Mouse (Mus musculus): ENCODE data around the gene Akap13. TPM values are rescaled to one million over a fixed set of nuclear protein-coding genes. Genes with fewer than 3 reads are reported as not detected.
"Not testable (repeated sequence)": the region's sequence is repeated elsewhere in the genome, so short reads cannot be mapped to it uniquely, and the experiment has no call there.

Gene Akap13
- polyA plus RNA-seq, 1 experiment from 2014 or later, result 37.6 TPM

DNA sequence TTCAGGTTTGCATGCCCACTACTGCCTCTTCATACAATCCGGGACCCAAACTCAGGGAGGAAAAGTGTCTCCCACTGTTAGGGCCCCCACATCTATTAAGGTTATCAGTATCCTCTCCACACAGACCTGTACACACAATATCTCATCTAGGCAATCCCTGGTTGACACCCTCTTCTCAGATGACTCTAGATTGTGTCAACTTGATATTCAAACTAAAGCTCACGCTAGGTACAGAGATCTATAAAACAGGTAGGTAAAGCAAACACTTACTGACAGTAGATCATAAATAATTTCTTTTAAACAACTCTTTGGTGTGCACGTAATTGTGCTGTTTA, 333.4 kb downstream of the Akap13 start:
- H3K4me1 ChIP-seq, result peaks cover 25% of the 10 kb centered on the region
- H3K9me3 ChIP-seq; H3K27ac ChIP-seq; H3K27me3 ChIP-seq (ENCODE audit: insufficient read depth, poor library complexity, severe bottlenecking); H3K36me3 ChIP-seq; DNase-seq (ENCODE audit: low spot score); H3K4me3 ChIP-seq: not testable (repeated sequence)
- 77% methylated on average over 3 of the region's 3 CpGs for WGBS

DNA sequence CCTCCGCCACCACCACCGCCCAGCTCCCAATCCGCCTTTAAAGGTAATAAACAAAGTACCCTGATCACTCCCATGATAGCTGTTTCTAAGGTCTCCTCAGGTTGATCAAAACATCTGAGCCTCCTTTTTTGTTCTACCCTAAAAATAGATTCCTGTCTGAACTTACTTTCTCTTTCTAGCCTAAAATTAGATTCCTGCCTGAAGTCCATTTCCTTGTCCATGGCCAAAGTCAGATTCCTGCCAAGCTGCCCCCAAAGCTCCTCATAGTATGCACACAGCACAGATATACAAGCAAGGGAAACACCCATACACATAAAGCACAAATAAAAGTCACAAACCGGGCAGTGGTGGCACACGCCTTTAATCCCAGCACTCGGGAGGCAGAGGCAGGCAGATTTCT, 334.4 kb downstream of the Akap13 start:
- no peak for DNase-seq (ENCODE audit: low spot score)
- 94% methylated on average over 6 of the region's 6 CpGs for WGBS
- no peaks in the 10 kb centered on the region for H3K27me3 ChIP-seq (ENCODE audit: insufficient read depth, poor library complexity, severe bottlenecking)
- no peaks in the 10 kb centered on the region for H3K36me3 ChIP-seq
- no peak overlapping the region for H3K4me3 ChIP-seq
- H3K4me1 ChIP-seq, result peaks cover 25% of the 10 kb centered on the region
- H3K9me3 ChIP-seq, result no peaks in the 10 kb centered on the region
- no peak overlapping the region for H3K27ac ChIP-seq

DNA sequence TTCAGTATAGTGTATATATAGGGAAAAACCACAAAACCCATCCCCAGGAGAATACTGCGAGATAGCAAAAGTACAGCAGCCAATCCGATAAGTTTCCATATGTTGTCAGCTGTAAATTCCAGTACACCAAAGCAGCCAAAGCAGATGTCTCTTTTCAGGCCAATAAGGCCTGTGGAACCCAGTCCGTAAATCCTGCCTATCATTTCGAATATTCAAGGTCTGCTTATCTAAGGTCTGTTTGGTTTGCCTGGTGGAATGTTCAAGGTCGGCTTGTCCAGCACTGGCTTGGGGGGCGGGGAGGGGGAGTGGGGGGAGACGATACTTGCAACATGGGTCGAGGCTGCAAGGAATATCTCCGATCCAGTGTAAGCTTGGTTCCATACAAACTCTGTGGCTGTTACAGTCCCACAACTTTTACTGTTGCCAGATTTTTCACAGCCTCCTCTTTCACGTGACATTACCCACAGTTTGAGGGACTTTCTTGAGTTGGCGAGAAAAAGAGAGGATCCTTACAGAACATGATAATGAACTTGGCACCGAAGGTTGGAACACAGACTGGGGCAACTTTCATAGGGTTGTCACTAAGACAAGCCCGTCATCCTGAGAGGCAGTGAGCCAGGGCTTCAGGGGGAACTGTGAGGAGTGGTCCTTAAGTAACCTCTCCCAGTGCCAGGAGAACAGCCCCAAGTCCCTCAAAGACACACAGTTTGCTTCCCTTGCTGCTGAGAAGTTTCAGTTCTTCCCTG, 335.9 kb downstream of the Akap13 start:
- WGBS, result 53% methylated on average over 13 of the region's 13 CpGs
- DNase-seq (ENCODE audit: low spot score); H3K27ac ChIP-seq; H3K36me3 ChIP-seq; H3K27me3 ChIP-seq (ENCODE audit: insufficient read depth, poor library complexity, severe bottlenecking); H3K9me3 ChIP-seq; H3K4me3 ChIP-seq: not testable (repeated sequence)
- H3K4me1 ChIP-seq, result peaks cover 33% of the 10 kb centered on the region

DNA sequence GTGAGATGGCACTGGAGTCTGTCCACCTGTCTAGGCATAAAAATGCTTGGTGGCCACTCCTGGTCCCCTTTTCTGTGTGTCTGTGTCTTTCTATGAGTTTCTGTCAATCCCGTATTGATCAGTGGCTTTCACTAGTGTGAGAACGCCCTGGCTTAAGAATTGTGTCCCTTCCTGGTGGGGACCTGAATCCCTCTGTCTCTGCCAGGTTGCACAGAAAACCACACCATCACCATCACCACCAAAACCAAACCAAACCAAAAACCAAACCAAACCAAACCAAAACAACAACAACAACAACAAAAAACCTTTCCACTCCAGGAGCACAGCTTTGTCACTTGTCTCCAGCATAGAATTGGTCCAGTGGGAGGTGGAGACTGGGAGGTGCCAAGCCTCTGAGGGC, 337.8 kb downstream of the Akap13 start:
- H3K27ac ChIP-seq, result no peak overlapping the region
- no peaks in the 10 kb centered on the region for H3K36me3 ChIP-seq
- no peak for DNase-seq (ENCODE audit: low spot score)
- WGBS, result 60% methylated on average over 2 of the region's 2 CpGs
- H3K4me1 ChIP-seq, result peaks cover 23% of the 10 kb centered on the region
- no peaks in the 10 kb centered on the region for H3K27me3 ChIP-seq (ENCODE audit: insufficient read depth, poor library complexity, severe bottlenecking)
- no peak overlapping the region for H3K4me3 ChIP-seq
- no peaks in the 10 kb centered on the region for H3K9me3 ChIP-seq

DNA sequence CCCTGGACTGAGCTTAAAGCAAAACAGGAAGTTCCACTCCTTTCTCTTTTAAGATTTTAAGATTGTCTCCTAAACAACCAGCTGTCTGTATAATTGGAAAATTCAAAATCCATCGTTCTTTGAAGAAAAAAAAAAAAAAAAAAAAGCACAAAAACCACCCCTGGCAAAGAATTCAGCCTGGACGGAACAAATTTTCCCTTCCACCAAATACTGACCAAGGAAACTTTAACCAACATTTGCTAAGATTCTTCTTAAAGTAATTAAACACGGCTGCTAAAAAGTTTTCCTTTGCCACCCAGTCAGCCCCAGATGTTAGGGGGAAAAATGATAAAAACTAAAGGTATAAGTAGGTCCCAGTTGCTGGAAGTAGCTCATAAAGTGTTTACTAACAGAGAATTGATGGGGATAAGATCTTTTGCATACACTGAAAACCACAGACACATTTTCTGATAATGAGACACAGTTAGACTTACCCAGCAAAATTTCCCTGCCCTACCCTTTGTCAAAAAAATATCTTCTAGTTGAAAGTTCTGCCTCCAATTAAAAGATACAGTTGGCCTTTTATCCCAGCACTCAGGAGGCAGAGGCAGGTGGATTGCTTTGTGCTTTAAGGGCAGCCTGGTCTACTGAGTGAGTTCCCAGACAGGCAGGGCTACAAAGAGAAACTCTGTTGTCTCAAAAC, 338.5 kb downstream of the Akap13 start:
- Histone ChIP-seq H3K36me3 (no peaks in the 10 kb centered on the region), H3K27me3 (ENCODE audit: insufficient read depth, poor library complexity, severe bottlenecking) (no peaks in the 10 kb centered on the region), H3K4me3 (no peak overlapping the region), H3K27ac (no peak overlapping the region), H3K4me1 (peaks cover 21% of the 10 kb centered on the region; the same call in 1 of the 2 replicates), H3K9me3 (no peaks in the 10 kb centered on the region)
- WGBS, result 52% methylated on average over 3 of the region's 3 CpGs
- DNase-seq (ENCODE audit: low spot score), result no peak

DNA sequence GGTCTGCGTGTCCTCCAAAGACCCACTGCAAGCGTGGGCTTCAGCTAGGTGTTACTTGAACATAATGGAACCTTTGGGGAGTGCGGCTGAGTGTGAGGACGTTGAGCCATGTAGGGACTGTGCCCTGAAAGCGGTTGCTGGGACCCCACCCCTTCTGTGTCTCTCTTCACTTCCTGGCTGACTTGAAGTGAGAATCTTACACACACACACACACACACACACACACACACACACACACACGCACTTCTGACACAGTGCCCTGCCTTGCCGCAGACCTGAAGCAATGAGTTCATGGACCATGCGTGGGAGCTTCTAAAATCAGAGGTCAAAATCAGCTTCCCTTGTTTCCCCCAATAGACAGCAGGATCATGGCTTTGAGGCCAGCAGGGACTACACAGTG, 339.8 kb downstream of the Akap13 start:
- Histone ChIP-seq H3K9me3 (no peaks in the 10 kb centered on the region), H3K4me1 (peaks cover 21% of the 10 kb centered on the region; the same call in 1 of the 2 replicates), H3K27me3 (ENCODE audit: insufficient read depth, poor library complexity, severe bottlenecking) (no peaks in the 10 kb centered on the region), H3K4me3 (no peak overlapping the region), H3K36me3 (no peaks in the 10 kb centered on the region), H3K27ac (no peak overlapping the region)
- no peak for DNase-seq (ENCODE audit: low spot score)
- WGBS, result 80% methylated on average over 8 of the region's 8 CpGs

DNA sequence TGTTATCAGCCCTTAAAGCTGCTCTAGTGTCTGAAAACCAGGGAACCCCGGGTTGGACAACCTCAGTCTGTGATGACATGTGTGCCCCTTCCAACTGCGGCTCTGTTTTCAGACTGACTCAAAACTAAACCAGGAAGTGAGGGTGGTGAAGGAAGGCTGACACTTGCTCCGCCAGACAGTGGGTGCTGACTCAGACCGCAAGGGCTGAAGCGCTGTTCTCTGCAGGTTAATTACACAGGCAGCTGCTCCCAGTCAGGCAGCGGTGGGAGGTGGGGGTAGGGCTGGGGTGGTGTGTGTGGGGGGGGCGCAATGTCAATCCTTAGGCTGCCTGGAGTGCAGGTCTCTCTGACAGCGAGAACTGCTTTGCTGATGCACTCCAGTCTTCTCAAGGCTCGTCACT, 341.1 kb downstream of the Akap13 start:
- no peaks in the 10 kb centered on the region for H3K36me3 ChIP-seq
- no peaks in the 10 kb centered on the region for H3K9me3 ChIP-seq
- H3K27ac ChIP-seq, result peak overlapping the region; percentile 30; the same call in 1 of the 2 replicates
- H3K4me3 ChIP-seq, result no peak overlapping the region; the same call in 1 of the 2 replicates
- 16% methylated on average over 9 of the region's 9 CpGs for WGBS
- peaks cover 13% of the 10 kb centered on the region; the same call in 1 of the 2 replicates for H3K4me1 ChIP-seq
- no peaks in the 10 kb centered on the region for H3K27me3 ChIP-seq (ENCODE audit: insufficient read depth, poor library complexity, severe bottlenecking)
- DNase-seq (ENCODE audit: low spot score), result no peak

DNA sequence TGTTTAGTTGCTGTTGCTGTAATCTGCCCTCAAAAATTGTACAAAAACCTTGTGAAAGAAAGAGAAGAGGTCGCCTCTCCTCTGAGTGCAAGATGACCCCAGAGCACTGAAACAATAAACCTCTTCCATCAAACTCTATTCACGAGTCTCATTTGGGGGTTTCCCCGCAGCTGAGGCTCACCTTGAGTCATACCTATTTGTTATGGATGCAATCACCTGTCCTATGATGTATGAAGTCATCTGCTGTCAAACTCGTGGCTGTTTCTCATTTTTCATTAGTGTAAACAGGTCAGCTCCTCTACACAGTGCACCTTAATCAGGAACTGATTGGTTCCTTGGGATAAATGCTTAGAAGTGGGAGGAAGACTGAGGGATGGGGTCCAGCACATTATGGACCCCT, 345.2 kb downstream of the Akap13 start:
- no peak overlapping the region for H3K27ac ChIP-seq
- no peaks in the 10 kb centered on the region for H3K9me3 ChIP-seq
- no peaks in the 10 kb centered on the region for H3K36me3 ChIP-seq
- H3K27me3 ChIP-seq (ENCODE audit: insufficient read depth, poor library complexity, severe bottlenecking), result no peaks in the 10 kb centered on the region
- DNase-seq (ENCODE audit: low spot score), result no peak
- H3K4me1 ChIP-seq, result peaks cover 11% of the 10 kb centered on the region; the same call in 1 of the 2 replicates
- no peak overlapping the region for H3K4me3 ChIP-seq
- 81% methylated on average over 4 of the region's 4 CpGs for WGBS

DNA sequence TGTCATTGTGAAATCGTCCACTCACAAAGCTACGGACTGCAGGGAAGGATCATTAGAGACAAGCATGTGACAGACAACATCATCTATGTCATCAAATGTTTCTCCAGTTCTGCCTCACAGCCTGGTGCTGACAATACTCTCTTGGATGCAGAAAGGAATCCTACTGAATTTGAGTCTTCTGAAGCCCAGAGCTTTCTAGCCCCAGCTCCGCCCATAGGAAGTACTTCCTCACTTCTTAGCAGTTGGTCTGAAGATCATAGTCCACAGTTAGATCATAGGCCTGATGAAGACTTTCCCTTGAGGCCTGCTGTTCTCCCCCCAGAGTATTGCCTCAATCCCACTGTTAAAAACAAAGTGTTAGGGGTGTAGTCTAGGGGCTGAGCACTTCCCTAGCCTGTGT, 345.7 kb downstream of the Akap13 start:
- 83% methylated on average over 3 of the region's 3 CpGs for WGBS
- H3K9me3 ChIP-seq, result no peaks in the 10 kb centered on the region
- H3K27me3 ChIP-seq (ENCODE audit: insufficient read depth, poor library complexity, severe bottlenecking), result no peaks in the 10 kb centered on the region

DNA sequence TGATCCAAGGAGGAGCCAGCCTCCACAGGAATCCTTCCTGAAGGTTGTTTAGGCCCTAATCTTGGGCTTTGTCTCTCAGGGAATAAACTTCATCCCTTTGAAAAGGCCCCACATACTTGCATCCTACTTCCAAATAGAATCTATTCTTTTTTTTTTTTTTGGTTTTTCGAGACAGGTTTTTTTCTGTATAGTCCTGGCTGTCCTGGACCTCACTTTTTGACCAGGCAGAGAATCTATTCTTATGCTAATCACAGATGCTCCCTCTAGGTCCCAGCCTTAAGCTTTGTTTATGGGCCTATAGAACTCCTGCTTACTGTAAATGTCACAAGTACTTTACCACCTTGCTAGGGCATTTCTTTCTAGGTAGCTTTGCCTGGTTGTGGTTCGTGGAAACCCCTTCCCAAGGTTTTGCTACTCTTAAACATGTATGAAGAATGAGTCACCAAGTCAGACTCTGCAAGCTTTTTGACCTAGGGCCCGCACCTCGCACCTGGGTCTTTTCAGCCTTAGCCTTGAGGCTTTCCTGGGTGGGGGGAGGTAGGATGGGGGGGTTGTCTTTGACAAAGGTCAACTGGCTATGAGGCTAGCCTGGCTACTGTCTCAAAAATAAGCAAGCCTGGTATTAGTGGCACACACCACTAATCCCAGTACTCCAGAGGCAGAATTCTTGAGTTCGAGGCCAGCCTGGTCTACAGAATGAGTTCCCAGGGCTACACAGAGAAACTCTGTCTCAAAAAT, 346.5 kb downstream of the Akap13 start:
- DNase-seq (ENCODE audit: low spot score), result no peak
- no peaks in the 10 kb centered on the region for H3K36me3 ChIP-seq
- 86% methylated on average over 5 of the region's 5 CpGs for WGBS
- H3K4me3 ChIP-seq, result no peak overlapping the region
- no peak overlapping the region for H3K27ac ChIP-seq
- no peaks in the 10 kb centered on the region for H3K27me3 ChIP-seq (ENCODE audit: insufficient read depth, poor library complexity, severe bottlenecking)
- H3K9me3 ChIP-seq, result no peaks in the 10 kb centered on the region
- H3K4me1 ChIP-seq, result peaks cover 14% of the 10 kb centered on the region

More for the DNA sequence above, 345.7 kb downstream of the Akap13 start:
- Histone ChIP-seq H3K4me3 (no peak overlapping the region), H3K36me3 (no peaks in the 10 kb centered on the region), H3K4me1 (peaks cover 14% of the 10 kb centered on the region), H3K27ac (no peak overlapping the region)
- DNase-seq (ENCODE audit: low spot score), result no peak

DNA sequence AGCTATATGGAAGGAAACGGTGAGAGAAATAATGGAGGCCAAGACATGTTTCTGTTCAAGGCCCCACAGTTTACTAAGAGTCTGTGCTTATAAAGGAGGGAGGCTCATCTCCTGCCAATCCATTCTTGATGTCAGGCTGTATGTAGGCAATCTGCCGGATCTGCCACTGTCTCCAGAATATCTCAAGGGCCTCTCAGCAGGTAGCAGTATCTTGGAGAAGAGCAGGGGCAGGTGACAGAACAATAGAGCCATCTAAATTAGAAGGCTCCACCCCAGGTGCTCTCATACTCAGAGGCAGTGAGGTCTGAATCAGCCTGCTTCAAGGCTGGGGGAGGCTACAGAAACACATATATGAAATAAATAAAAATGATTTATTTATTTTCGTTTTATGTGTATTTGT, 347.6 kb downstream of the Akap13 start:
- H3K27me3 ChIP-seq (ENCODE audit: insufficient read depth, poor library complexity, severe bottlenecking), result no peaks in the 10 kb centered on the region
- WGBS, result 80% methylated on average over 3 of the region's 3 CpGs
- no peaks in the 10 kb centered on the region for H3K36me3 ChIP-seq
- peaks cover 24% of the 10 kb centered on the region for H3K4me1 ChIP-seq
- H3K27ac ChIP-seq, result no peak overlapping the region
- DNase-seq (ENCODE audit: low spot score), result no peak
- H3K9me3 ChIP-seq, result no peaks in the 10 kb centered on the region
- H3K4me3 ChIP-seq, result no peak overlapping the region

All from heart, embryonic 10.5 days (tissue).